Mouse (Mus musculus) adrenal gland, postnatal 36 days (tissue): Measurements from ENCODE around the gene Capzb. TPM values are rescaled to one million over a fixed set of nuclear protein-coding genes. Genes with fewer than 3 reads are reported as not detected.
A peak's percentile ranks its signal among the peaks of the same experiment; 100 is the strongest.

ENCODE experiments used
- DNase-seq, 2 experiments: peaks; one replicate each; pipeline ENCODE4 v3.0.0; 2021; ENCODE audit warnings: mixed read lengths in 1 of 2
- total RNA-seq, 2 experiments: library from RNA; stranded (reverse); gene quantifications; 2 replicates each; pipeline ENCODE4 v1.2.3; 2021

Gene Capzb
- total RNA-seq, 2 experiments from 2014 or later, result 379 to 391 TPM

- no peak for DNase-seq
These were observed 15.8 kb downstream of the Capzb start for GRCm38 (mm10) chr4:139208236-139209129.

DNA sequence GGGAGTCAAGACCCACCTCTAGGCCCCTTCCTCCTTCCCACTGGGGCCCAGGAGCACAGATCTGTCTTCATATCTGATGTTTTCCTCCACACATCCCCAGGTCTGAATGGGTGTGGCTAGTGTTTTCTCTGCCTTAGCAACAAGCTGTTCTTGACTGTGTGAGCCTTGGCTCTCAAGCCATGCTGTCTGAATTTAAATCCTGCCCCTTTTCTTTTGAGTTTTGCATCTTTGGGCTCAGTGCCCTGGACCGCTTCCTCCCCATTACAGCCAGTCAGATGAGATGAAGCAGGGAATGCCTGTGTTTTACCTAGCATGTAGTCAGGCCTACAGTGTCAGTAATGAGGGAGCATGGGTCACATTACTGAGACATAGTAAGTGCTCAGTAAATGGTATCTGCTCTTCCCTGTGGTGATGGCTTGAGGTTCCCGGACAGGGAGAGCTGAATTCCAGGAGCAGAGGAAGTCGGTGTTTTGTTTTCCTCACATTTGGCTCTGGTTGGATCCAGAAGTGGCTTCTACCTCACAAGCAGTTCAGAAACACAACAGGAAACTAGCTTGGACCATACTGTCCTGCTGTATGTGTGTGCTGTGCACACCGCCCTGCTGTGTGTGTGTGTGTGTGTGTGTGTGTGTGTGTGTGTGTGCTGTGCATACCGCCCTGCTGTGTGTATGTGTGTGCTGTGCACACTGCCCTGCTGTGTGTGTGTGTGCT is 16.6 kb downstream of the Capzb start:
- DNase-seq, result no peak

DNA sequence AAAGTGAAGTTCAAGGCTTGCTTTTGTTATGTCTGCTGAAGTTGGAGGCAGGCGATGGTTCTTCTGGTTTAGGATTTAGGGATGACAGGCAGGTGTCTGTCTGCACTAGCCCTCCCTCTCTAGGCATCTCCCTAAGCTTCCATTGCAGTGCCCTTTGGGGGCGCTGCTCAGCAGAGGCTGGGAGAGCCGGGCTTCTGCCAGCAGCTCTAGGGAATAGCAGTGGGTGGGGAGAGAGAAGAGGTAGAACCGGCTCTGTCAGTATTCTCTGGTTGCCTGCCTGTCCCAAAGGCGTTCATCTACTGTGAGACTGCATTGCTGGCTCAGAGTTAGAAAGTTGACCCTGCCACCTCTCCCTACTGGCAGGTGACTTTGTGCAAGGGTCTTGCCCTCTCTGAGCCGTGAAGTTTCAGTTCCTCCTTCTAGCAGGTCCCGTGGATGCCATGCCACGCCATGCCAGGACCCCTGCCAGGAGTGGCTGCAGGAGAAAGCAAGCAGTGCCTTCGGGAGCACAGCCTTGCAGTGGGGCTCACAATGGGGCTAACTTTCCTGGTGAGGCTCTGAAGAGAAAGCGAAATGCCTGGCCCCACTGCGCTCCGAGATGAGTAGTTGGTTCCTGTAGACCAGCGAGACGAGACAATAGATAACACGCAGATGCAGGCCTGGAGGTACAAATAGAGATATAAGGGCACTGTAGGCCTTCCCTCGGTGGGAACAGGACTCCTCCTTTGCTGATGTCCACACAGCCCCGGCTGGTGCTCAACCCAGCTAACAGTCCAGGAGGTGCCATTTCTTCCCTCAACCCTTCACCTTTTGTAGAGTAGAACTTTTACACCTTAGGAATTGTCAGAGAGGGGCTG is 19.5 kb downstream of the Capzb start:
- no peak for DNase-seq

GRCm38 (mm10) chr4:139213086-139213485 is 20.4 kb downstream of the Capzb start:
- no peak for DNase-seq

DNA sequence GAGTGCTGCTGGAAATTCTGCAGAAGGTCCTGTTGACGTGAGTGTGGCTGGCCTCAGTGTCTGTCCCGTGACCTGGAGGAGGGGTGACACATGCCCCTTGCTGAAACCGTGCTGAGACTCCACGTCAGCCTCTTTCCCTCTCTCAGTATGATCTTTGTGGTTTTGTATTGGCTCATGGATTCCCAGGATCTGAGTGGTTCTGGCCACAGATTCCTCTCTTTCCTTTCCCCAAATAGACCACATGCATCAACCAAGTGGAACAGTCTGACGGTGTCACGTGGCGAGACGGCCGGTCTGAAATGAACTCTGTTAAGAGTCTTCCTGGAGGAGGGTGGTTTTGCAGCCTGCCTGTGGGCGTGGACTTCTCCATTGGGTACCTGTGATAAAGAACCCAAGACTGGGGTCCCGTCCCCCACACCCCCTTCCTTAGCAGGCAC is 21.3 kb downstream of the Capzb start:
- no peak for DNase-seq

DNA sequence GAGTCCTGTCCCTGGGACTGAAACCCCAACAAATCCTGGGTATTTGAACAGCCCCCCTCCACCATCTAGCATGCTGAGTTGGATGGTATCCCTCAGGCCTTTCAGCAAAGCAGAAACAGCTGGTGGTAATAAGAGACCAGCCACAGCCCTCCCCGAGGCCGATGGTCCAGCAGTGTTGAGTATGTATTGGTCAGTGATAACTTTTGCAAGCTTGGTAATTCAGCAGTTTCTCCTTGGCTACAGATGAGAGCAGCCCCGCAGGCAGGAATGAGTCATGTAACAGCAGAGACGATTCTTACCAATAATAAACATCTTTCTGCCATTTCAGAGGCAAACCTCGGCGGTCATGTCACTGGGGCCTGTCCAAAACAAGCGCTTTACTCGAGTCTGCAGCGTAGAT is 23.9 kb downstream of the Capzb start:
- peak; percentile 65 to 67 for DNase-seq

DNA sequence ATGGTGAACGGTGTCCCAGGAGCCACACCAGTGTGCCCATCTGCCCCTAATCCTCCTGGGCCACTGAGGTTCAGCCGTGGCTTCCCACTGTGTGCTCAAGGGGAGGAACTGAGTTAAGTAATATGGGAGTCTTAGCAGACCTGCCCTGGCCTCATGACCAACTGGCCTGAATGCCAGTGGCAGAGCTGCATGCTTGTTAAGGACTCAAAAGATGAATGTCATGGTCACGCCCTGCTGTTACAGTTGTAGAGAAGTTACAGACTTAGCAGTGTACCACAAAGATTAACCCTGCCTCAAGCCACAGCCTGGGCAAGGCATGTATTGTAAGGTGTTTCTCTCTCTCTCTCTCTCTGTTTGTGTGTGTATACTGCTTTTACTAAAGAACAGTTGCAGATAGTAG is 25.8 kb downstream of the Capzb start:
- peak; percentile 52 to 59 for DNase-seq

DNA sequence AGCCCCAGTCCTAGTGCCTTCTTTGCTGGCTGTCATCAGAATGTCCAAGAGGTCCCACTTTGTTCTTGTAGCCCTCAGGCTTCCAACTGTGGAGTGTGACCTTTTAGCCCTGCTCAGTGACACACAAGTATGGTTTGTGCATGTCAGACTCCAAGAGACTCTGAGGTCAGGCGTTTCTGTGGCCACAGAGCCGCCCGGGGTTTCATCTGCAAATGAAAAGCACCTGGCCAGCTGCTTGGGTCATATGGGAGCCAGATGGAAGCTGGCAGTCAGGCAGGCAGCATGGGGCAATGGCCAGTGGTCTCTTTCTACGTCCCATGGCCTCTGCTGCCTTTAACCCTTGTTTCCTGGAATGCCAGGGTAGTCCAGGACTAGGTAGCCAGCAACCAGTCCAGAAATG is 27.0 kb downstream of the Capzb start:
- DNase-seq, result no peak

GRCm38 (mm10) chr4:139220978-139221377 is 28.3 kb downstream of the Capzb start:
- DNase-seq, result peak; percentile 49 to 63

DNA sequence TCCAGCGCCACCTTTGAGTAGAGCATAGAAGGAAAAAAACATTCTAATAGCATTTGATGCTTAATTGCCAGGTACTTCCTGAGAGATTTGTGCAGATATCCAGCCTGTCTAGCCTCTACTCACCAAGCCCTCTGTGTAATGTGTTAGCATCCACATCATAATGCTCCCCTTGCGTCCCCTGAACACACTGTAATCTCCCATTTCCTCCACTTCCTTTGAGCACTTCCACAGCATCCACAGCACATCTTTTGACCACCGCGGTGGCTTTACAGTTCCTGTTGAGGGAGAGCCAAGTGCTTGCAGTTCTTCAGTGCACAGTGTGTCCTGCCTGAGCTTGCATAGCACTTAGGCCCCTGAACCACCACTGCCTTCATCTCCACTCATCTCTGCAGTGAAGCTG is 29.1 kb downstream of the Capzb start:
- DNase-seq, result no peak

- DNase-seq, result no peak
These were observed 32.4 kb downstream of the Capzb start for GRCm38 (mm10) chr4:139225115-139225514.

DNA sequence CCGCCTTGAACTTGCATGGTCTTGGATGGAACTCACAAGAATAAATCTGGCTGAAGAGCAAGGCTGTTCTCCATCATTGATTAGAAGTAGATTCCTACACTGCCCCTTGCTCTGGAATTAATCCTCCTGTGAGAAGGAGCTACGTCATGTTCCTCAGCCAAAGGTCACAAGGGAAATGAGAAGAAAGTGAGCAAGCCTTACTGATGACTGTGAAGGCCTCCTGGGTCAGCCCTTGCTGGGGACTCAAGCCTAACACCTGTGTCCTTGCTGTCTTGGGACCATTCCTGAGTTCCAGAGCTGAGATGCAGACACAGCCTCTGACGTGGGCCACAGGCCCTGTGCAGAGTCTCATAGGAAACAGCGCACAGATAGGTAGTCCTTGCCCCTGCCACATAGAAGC is 33.2 kb downstream of the Capzb start:
- DNase-seq, result no peak

DNA sequence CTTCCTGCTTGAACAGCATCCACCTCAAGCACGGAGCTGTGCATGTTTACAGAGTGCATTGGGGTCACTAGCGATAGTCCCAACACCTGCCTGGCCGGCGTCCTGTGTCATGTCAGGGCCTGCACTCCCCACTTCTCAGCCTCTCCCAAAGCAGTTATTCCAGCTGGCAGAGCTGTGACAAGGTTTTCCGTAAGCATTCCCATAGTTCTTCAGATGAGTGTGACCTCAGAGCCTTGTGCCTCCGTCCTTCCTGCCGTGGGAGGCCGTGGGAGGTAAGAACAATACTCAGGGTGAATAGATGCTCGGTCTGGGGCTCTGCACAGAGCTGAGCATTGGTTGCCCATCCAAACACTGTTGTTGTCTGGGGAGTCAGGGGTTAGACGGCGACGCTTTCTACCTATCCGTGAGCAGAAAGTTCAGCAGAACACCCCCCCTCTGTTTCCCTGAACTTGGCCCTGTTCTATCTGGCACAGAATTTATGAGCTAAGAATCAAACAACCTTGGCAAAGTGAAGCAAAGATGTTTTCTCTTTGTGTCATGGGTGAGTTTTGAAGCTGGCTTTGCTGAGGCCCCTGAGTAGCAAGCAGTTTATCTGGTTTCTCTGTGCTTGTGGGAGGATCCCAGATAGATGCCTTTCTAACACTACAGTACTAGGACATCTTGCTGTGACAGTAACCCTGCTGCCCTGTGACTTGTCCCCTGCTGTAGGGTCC is 34.0 kb downstream of the Capzb start:
- DNase-seq, result peak; percentile 41 to 47

- DNase-seq, result peak; percentile 42 to 48
These were observed 35.2 kb downstream of the Capzb start for GRCm38 (mm10) chr4:139227923-139228322.

GRCm38 (mm10) chr4:139229271-139229670 is 36.6 kb downstream of the Capzb start:
- no peak for DNase-seq

GRCm38 (mm10) chr4:139230376-139231120 is 37.8 kb downstream of the Capzb start:
- no peak for DNase-seq

DNA sequence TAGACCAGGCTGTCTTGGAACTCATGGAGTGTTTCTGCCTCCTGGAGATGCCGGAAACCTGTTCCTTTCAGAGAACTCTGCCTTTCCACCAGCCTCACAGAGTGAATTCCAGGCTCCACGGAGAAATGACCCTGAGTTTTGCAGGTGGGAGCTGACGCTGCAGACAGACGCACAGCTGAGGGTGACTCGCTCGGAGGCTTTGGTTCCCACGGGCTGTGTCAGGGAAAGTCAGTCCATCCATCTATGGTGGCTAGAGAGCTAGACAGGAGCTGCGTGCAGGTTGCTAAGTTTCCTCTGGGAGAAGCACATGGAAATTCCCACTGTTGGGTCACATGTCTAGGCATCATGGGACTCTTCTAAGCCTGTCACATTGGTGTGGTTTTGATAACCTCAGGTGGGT is 38.5 kb downstream of the Capzb start:
- no peak for DNase-seq

GRCm38 (mm10) chr4:139232479-139233145 is 39.9 kb downstream of the Capzb start:
- DNase-seq, result peak; percentile 77 to 83

DNA sequence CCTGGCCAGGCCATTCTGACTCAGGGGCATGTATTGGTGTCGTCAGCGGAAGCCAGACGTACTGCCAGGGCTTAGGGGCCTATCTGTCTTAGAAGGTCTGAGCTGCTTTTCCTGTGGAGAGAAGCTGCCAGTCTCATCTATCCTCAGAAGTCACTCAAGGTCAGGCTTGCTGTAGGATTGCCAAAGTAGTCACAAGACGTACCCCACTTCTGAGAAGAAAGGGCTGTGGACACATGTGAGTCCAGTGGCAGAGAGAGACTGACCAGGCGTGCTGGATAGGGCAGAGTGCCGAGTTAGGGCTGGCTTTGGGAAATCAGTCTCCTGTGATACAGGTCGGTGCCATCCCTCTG is 40.4 kb downstream of the Capzb start:
- DNase-seq, result peak; percentile 60 to 65

DNA sequence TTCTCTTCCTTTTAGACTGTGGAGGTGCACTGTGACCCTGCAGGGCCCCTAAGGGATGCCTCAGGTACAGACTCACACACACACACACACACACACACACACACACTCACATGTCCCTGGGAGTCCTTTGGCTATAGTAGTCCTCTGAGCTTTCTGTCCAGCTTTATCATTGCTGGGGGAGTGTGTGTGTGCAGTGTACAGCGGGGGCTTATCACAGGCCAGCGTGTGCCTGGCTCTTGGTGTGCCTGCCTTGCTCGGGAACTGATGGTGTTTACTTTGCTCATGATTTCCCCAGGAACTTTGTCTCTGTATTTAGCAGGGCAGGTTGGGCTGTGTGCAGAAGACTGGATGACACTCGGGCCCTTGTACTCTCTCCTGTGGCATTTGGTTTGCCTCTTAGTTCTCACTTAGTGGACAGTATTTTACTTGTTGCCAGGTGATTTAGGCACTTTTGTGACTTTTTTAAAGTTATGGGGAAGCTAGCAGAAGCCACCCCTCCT is 41.1 kb downstream of the Capzb start:
- DNase-seq, result no peak
